Mouse (Mus musculus) ES-E14 (cell line): ENCODE data around the gene Adgrf5.

ENCODE experiments used
- CHD2 ChIP-seq: IDR thresholded peaks from 2 replicates; pipeline ENCODE4 v1.6.1; 2014; ENCODE audit warnings: mild to moderate bottlenecking, low read depth, low read length, inconsistent platforms
- HCFC1 ChIP-seq: IDR thresholded peaks from 2 replicates; pipeline ENCODE4 v1.6.1; 2012; ENCODE audit warnings: low read length, inconsistent platforms, borderline replicate concordance; ENCODE audit not compliant: insufficient read depth
- MAFK ChIP-seq: IDR thresholded peaks from 2 replicates; pipeline ENCODE4 v1.6.1; 2014; ENCODE audit warnings: mild to moderate bottlenecking, low read depth, low read length, inconsistent platforms; ENCODE audit not compliant: insufficient read depth
- ZC3H11A ChIP-seq: IDR thresholded peaks from 2 replicates; pipeline ENCODE4 v1.6.1; 2012; ENCODE audit warnings: low read depth, mild to moderate bottlenecking, inconsistent platforms, low read length, borderline replicate concordance
- ZNF384 ChIP-seq: IDR thresholded peaks from 2 replicates; pipeline ENCODE4 v1.6.1; 2012; ENCODE audit warnings: low read depth, low read length, inconsistent platforms

GRCm38 (mm10) chr17:43419204-43419603 lies 59.0 kb downstream of the Adgrf5 start:
- TF ChIP-seq HCFC1 (no peak), MAFK (no peak), CHD2 (no peak), ZC3H11A (no peak), ZNF384 (no peak)
